Mouse (Mus musculus): ENCODE data around the gene Olfr1104. TPM values are rescaled to one million over a fixed set of nuclear protein-coding genes. Genes with fewer than 3 reads are reported as not detected.

The Olfr1104 gene
- total RNA-seq (2018; cell fraction: chromatin; rRNA removed): not detected
- not detected for total RNA-seq (2018; cell fraction: cytosol; rRNA removed)
- total RNA-seq (2018; cell fraction: nucleus; rRNA removed): not detected
- not detected in 3 replicates for polyA plus RNA-seq (2018)

- Histone ChIP-seq H3K4me3 (ENCODE audit: inconsistent target) (no peak within 1 kb of the TSS), H3K79me2 (ENCODE audit: inconsistent target) (no peaks in the 10 kb centered on the region), H3K27ac (no peak within 1 kb of the TSS), H3K36me3 (ENCODE audit: inconsistent target) (no peaks in the 10 kb centered on the region)
- 83% methylated on average over 1 of the region's 1 CpGs for WGBS (ENCODE audit: missing documents)
Observed at GRCm38 (mm10) chr2:87026980-87027379, at the start of gene Olfr1104. TSS of gene Olfr1104 (minus strand) at chr2:87027080.

- Histone ChIP-seq H3K79me2 (ENCODE audit: inconsistent target) (no peaks in the 10 kb centered on the region), H3K27ac (no peak within 1 kb of the TSS), H3K36me3 (ENCODE audit: inconsistent target) (no peaks in the 10 kb centered on the region), H3K4me3 (ENCODE audit: inconsistent target) (no peak within 1 kb of the TSS)
- 83% methylated on average over 1 of the region's 1 CpGs for WGBS (ENCODE audit: missing documents)
Observed at GRCm38 (mm10) chr2:87075717-87076116, 48.8 kb upstream of the Olfr1104 start, which contains the start of gene Olfr1107. TSS of gene Olfr1107 (minus strand) at chr2:87075817.

- WGBS (ENCODE audit: missing documents): 71% methylated on average over 1 of the region's 1 CpGs
- H3K4me3 ChIP-seq (ENCODE audit: inconsistent target): no peak within 1 kb of the TSS
- no peaks in the 10 kb centered on the region for H3K36me3 ChIP-seq (ENCODE audit: inconsistent target)
- H3K79me2 ChIP-seq (ENCODE audit: inconsistent target): no peaks in the 10 kb centered on the region
- H3K27ac ChIP-seq: no peak within 1 kb of the TSS
Observed at GRCm38 (mm10) chr2:87052173-87052572, 25.3 kb upstream of the Olfr1104 start, which contains the start of gene Olfr1106. TSS of gene Olfr1106 (minus strand) at chr2:87052273.

- Histone ChIP-seq H3K4me3 (ENCODE audit: inconsistent target) (no peak within 1 kb of the TSS), H3K27ac (no peak within 1 kb of the TSS), H3K79me2 (ENCODE audit: inconsistent target) (no peaks in the 10 kb centered on the region), H3K36me3 (ENCODE audit: inconsistent target) (no peaks in the 10 kb centered on the region)
Observed at GRCm38 (mm10) chr2:87036431-87036830, 9.6 kb upstream of the Olfr1104 start, which contains the start of gene Olfr1105. TSS of gene Olfr1105 (minus strand) at chr2:87036531.

- no peaks in the 10 kb centered on the region for H3K36me3 ChIP-seq (ENCODE audit: inconsistent target)
- no peak within 1 kb of the TSS for H3K4me3 ChIP-seq (ENCODE audit: inconsistent target)
- H3K27ac ChIP-seq: no peak within 1 kb of the TSS
- H3K79me2 ChIP-seq (ENCODE audit: inconsistent target): no peaks in the 10 kb centered on the region
Observed at GRCm38 (mm10) chr2:86998098-86998497, 28.8 kb downstream of the Olfr1104 start, which contains the start of gene Olfr1102. TSS of gene Olfr1102 (plus strand) at chr2:86998398.

GRCm38 (mm10) chr2:86991121-86991520, 35.8 kb downstream of the Olfr1104 start, which contains the start of gene Olfr1101:
TSS of gene Olfr1101 (minus strand) at chr2:86991221.
- H3K27ac ChIP-seq: no peak within 1 kb of the TSS
- H3K36me3 ChIP-seq (ENCODE audit: inconsistent target): no peaks in the 10 kb centered on the region
- no peaks in the 10 kb centered on the region for H3K79me2 ChIP-seq (ENCODE audit: inconsistent target)
- WGBS (ENCODE audit: missing documents): 76% methylated on average over 3 of the region's 3 CpGs
- H3K4me3 ChIP-seq (ENCODE audit: inconsistent target): no peak within 1 kb of the TSS

- Histone ChIP-seq H3K79me2 (ENCODE audit: inconsistent target) (no peaks in the 10 kb centered on the region), H3K36me3 (ENCODE audit: inconsistent target) (no peaks in the 10 kb centered on the region), H3K27ac (no peak within 1 kb of the TSS), H3K4me3 (ENCODE audit: inconsistent target) (no peak within 1 kb of the TSS)
- 68% methylated on average over 3 of the region's 3 CpGs for WGBS (ENCODE audit: missing documents)
Observed at GRCm38 (mm10) chr2:86979854-86980253, 47.0 kb downstream of the Olfr1104 start, which contains the start of gene Olfr1100. TSS of gene Olfr1100 (minus strand) at chr2:86979954.

Other genes starting within 250 kb of the Olfr1104 start
- gene Olfr1093, start 244.6 kb downstream of the Olfr1104 start, polyA plus RNA-seq (2018): not detected in 3 replicates
- gene Olfr141, start 217.1 kb downstream of the Olfr1104 start, polyA plus RNA-seq (2018): not detected in 3 replicates
- gene Olfr1094, start 202.4 kb downstream of the Olfr1104 start, polyA plus RNA-seq (2018): not detected in 3 replicates
- gene Olfr1095, start 175.4 kb downstream of the Olfr1104 start, polyA plus RNA-seq (2018): not detected in 3 replicates
- gene Gm13723, start 152.3 kb downstream of the Olfr1104 start, polyA plus RNA-seq (2018): not detected in 3 replicates
- not detected in 3 replicates for gene Olfr1097, start 134.9 kb downstream of the Olfr1104 start, polyA plus RNA-seq (2018)
- not detected in 3 replicates for gene Olfr1098, start 102.5 kb downstream of the Olfr1104 start, polyA plus RNA-seq (2018)
- gene Olfr1099, start 66.4 kb downstream of the Olfr1104 start, polyA plus RNA-seq (2018): not detected in 3 replicates
- not detected in 3 replicates for gene Olfr1100, start 47.1 kb downstream of the Olfr1104 start, polyA plus RNA-seq (2018)
- not detected in 3 replicates for gene Olfr1101, start 35.9 kb downstream of the Olfr1104 start, polyA plus RNA-seq (2018)
- gene Olfr1102, start 28.7 kb downstream of the Olfr1104 start, polyA plus RNA-seq (2018): not detected in 3 replicates
- not detected in 3 replicates for gene Olfr1105, start 9.5 kb upstream of the Olfr1104 start, polyA plus RNA-seq (2018)
- not detected in 3 replicates for gene Olfr1106, start 25.2 kb upstream of the Olfr1104 start, polyA plus RNA-seq (2018)
- not detected in 3 replicates for gene Olfr1107, start 48.7 kb upstream of the Olfr1104 start, polyA plus RNA-seq (2018)
- gene Olfr1109, start 68.9 kb upstream of the Olfr1104 start, polyA plus RNA-seq (2018): not detected in 3 replicates
- not detected in 3 replicates for gene Olfr259, start 87.5 kb upstream of the Olfr1104 start, polyA plus RNA-seq (2018)
- gene Olfr1110, start 113.2 kb upstream of the Olfr1104 start, polyA plus RNA-seq (2018): not detected in 3 replicates
- not detected in 3 replicates for gene Olfr1111, start 125.5 kb upstream of the Olfr1104 start, polyA plus RNA-seq (2018)
- not detected in 3 replicates for gene Olfr1112, start 160.7 kb upstream of the Olfr1104 start, polyA plus RNA-seq (2018)
- gene Olfr1113, start 181.9 kb upstream of the Olfr1104 start, polyA plus RNA-seq (2018): not detected in 3 replicates
- not detected in 3 replicates for gene Olfr1115, start 220.9 kb upstream of the Olfr1104 start, polyA plus RNA-seq (2018)
- not detected in 3 replicates for gene Olfr1116, start 240.5 kb upstream of the Olfr1104 start, polyA plus RNA-seq (2018)

All from macrophage (primary cell).